Mouse (Mus musculus) intestine, postnatal 0 days (tissue): ENCODE measurements around the gene Cpsf4l. TPM values are rescaled to one million over a fixed set of nuclear protein-coding genes. Genes with fewer than 3 reads are reported as not detected.

ENCODE experiments used
- ATAC-seq: fragments of 200-750 bp; cut with Nextera tagmentation; 2 replicates; pipeline ENCODE4 v1.8.0; 2017; ENCODE audit warnings: mild to moderate bottlenecking, moderate TSS enrichment, moderate library complexity
- H3K27ac ChIP-seq: fragments of 300-500 bp; sonication (generic); 2 replicates; pipeline ENCODE4 v1.5.1; 2014; ENCODE audit warnings: mild to moderate bottlenecking, low read depth, low read length, moderate library complexity
- H3K27me3 ChIP-seq: fragments of 300-500 bp; sonication (generic); replicated peaks from 2 replicates; pipeline ENCODE4 v1.6.1; 2014; ENCODE audit warnings: low read length, mixed read lengths; ENCODE audit not compliant: control insufficient read depth, insufficient read depth
- H3K36me3 ChIP-seq: fragments of 300-500 bp; sonication (generic); 2 replicates; pipeline ENCODE4 v1.6.1; 2014; ENCODE audit warnings: mild to moderate bottlenecking, moderate library complexity; ENCODE audit not compliant: control insufficient read depth, insufficient read depth
- H3K4me1 ChIP-seq: fragments of 300-500 bp; sonication (generic); replicated peaks from 2 replicates; pipeline ENCODE4 v1.6.1; 2014; ENCODE audit warnings: antibody characterized with exemption, low read length, mixed read lengths; ENCODE audit not compliant: control insufficient read depth, insufficient read depth
- H3K4me2 ChIP-seq: fragments of 300-500 bp; sonication (generic); replicated peaks from 2 replicates; pipeline ENCODE4 v1.6.1; 2014; ENCODE audit warnings: low read depth, mild to moderate bottlenecking, moderate library complexity
- H3K4me3 ChIP-seq: fragments of 300-500 bp; sonication (generic); 2 replicates; pipeline ENCODE4 v1.5.1; 2014; ENCODE audit warnings: low read depth, low read length
- H3K9ac ChIP-seq: fragments of 300-500 bp; sonication (generic); 2 replicates; pipeline ENCODE4 v1.6.1; 2014; ENCODE audit warnings: mild to moderate bottlenecking, low read depth, low read length
- H3K9me3 ChIP-seq: fragments of 300-500 bp; sonication (generic); 2 replicates; pipeline ENCODE4 v1.6.1; 2016; ENCODE audit warnings: mixed run types; ENCODE audit not compliant: control insufficient read depth
- CTCF ChIP-seq: sonication (generic); IDR thresholded peaks from 2 replicates; pipeline ENCODE4 v1.5.1; 2016; ENCODE audit warnings: low read depth, mild to moderate bottlenecking, control low read depth, antibody characterized with exemption, moderate library complexity
- WGBS: fragments of 180-500 bp; shearing (Covaris S2); extraction: QIAGEN DNeasy Blood & Tissue Kit; methylation state at CpG from one replicate; pipeline ENCODE4 v1.1.7; 2014; 5-methylcytosine and 5-hydroxymethylcytosine counted together
- polyA plus RNA-seq: library from polyadenylated mRNA; unstranded; fragments of >200 nt; fragmentation: Nextera tagmentation; extraction: Ambion mirVana; gene quantifications from 2 replicates; pipeline ENCODE4 v1.2.1, GENCODE M21; 2015

Cpsf4l gene
- polyA plus RNA-seq, 1 experiment from 2014 or later: not detected

- Histone ChIP-seq H3K4me1 (peaks cover 4% of the 10 kb centered on the region; the same call in 1 of the 2 replicates), H3K36me3 (peaks cover 38% of the 10 kb centered on the region), H3K9ac (no peak overlapping the region), H3K27me3 (no peaks in the 10 kb centered on the region), H3K27ac (no peak overlapping the region), H3K4me2 (no peak overlapping the region), H3K4me3 (no peak overlapping the region), H3K9me3 (no peaks in the 10 kb centered on the region)
- no peak for TF ChIP-seq CTCF
- WGBS: 98% methylated on average over 2 of the region's 2 CpGs
- no peak for ATAC-seq
These were observed 32.4 kb downstream of the Cpsf4l start for GRCm38 (mm10) chr11:113677378-113677777.

- Histone ChIP-seq H3K27ac (no peak overlapping the region), H3K4me1 (no peaks in the 10 kb centered on the region), H3K9me3 (no peaks in the 10 kb centered on the region), H3K9ac (no peak overlapping the region), H3K36me3 (peaks cover 38% of the 10 kb centered on the region), H3K4me2 (no peak overlapping the region), H3K27me3 (no peaks in the 10 kb centered on the region), H3K4me3 (no peak overlapping the region)
- 88% methylated on average over 2 of the region's 2 CpGs for WGBS
- no peak for TF ChIP-seq CTCF
- ATAC-seq: no peak
These were observed 33.0 kb downstream of the Cpsf4l start for GRCm38 (mm10) chr11:113676847-113677246.

GRCm38 (mm10) chr11:113674595-113674994 lies 35.2 kb downstream of the Cpsf4l start:
- H3K4me1 ChIP-seq: no peaks in the 10 kb centered on the region
- H3K27me3 ChIP-seq: no peaks in the 10 kb centered on the region
- no peak overlapping the region for H3K9ac ChIP-seq
- no peak for TF ChIP-seq CTCF
- no peak overlapping the region for H3K4me2 ChIP-seq
- no peaks in the 10 kb centered on the region for H3K9me3 ChIP-seq
- peaks cover 38% of the 10 kb centered on the region for H3K36me3 ChIP-seq
- WGBS: 88% methylated on average over 5 of the region's 5 CpGs
- no peak overlapping the region for H3K27ac ChIP-seq
- no peak for ATAC-seq
- H3K4me3 ChIP-seq: no peak overlapping the region

- ATAC-seq: no peak
- Histone ChIP-seq H3K4me2 (no peak overlapping the region), H3K9ac (no peak overlapping the region), H3K4me3 (no peak overlapping the region), H3K36me3 (peaks cover 38% of the 10 kb centered on the region), H3K9me3 (no peaks in the 10 kb centered on the region), H3K27me3 (no peaks in the 10 kb centered on the region), H3K27ac (no peak overlapping the region), H3K4me1 (no peaks in the 10 kb centered on the region)
- no peak for TF ChIP-seq CTCF
- WGBS: 90% methylated on average over 4 of the region's 4 CpGs
These were observed 36.2 kb downstream of the Cpsf4l start for GRCm38 (mm10) chr11:113673614-113674013.

- Histone ChIP-seq H3K4me1 (0 out of 2 replicates have a peak, but pooled peaks cover 4% of the 10 kb centered on the region), H3K9ac (no peak overlapping the region), H3K4me2 (no peak overlapping the region), H3K9me3 (no peaks in the 10 kb centered on the region), H3K27me3 (no peaks in the 10 kb centered on the region), H3K4me3 (no peak overlapping the region), H3K27ac (no peak overlapping the region; the same call in 1 of the 2 replicates), H3K36me3 (peaks cover 19% of the 10 kb centered on the region)
- WGBS: 69% methylated on average over 4 of the region's 4 CpGs
- ATAC-seq: no peak
- no peak for TF ChIP-seq CTCF
These were observed 40.1 kb downstream of the Cpsf4l start for GRCm38 (mm10) chr11:113669711-113670110.

GRCm38 (mm10) chr11:113668857-113669256 lies 41.0 kb downstream of the Cpsf4l start:
- Histone ChIP-seq H3K27ac (no peak overlapping the region; the same call in 1 of the 2 replicates), H3K36me3 (peaks cover 11% of the 10 kb centered on the region), H3K9me3 (no peaks in the 10 kb centered on the region), H3K27me3 (no peaks in the 10 kb centered on the region), H3K4me3 (no peak overlapping the region), H3K4me1 (0 out of 2 replicates have a peak, but pooled peaks cover 4% of the 10 kb centered on the region), H3K4me2 (no peak overlapping the region), H3K9ac (no peak overlapping the region)
- TF ChIP-seq CTCF: no peak
- ATAC-seq: no peak
- WGBS: 78% methylated on average over 5 of the region's 5 CpGs

- Histone ChIP-seq H3K36me3 (peaks cover 10% of the 10 kb centered on the region; the same call in 1 of the 2 replicates), H3K27ac (peak overlapping the region; percentile 63), H3K9ac (no peak overlapping the region)
These were observed 42.1 kb downstream of the Cpsf4l start for GRCm38 (mm10) chr11:113667704-113668103.

More at GRCm38 (mm10) chr11:113667704-113668103, 42.1 kb downstream of the Cpsf4l start:
- H3K4me2 ChIP-seq: no peak overlapping the region
- H3K4me3 ChIP-seq: no peak overlapping the region
- peak; percentile 14; the same call in 1 of the 2 replicates for ATAC-seq
- WGBS: 38% methylated on average over 4 of the region's 4 CpGs
- TF ChIP-seq CTCF: no peak
- H3K27me3 ChIP-seq: no peaks in the 10 kb centered on the region
- no peaks in the 10 kb centered on the region for H3K9me3 ChIP-seq
- H3K4me1 ChIP-seq: 0 out of 2 replicates have a peak, but pooled peaks cover 4% of the 10 kb centered on the region
